Mouse (Mus musculus) cortical plate, adult 2 months (tissue): ENCODE data around the gene Pdgfb.

Source experiments
- CTCF ChIP-seq: fragments of 200-500 bp; IDR thresholded peaks from 2 replicates; pipeline ENCODE4 v1.5.1; 2011; ENCODE audit warnings: mild to moderate bottlenecking, control low read depth, low read length; ENCODE audit not compliant: insufficient read depth; ENCODE audit errors: extremely low read depth
- POLR2A ChIP-seq: fragments of 200-500 bp; IDR thresholded peaks from 2 replicates; pipeline ENCODE4 v1.6.1; 2011; ENCODE audit warnings: mild to moderate bottlenecking, low read length, control low read depth; ENCODE audit not compliant: insufficient read depth; ENCODE audit errors: extremely low read depth

- TF ChIP-seq POLR2A (no peak), CTCF (no peak)
Measured at GRCm38 (mm10) chr15:79952504-79953231, 62.1 kb downstream of the Pdgfb start.
